Mouse (Mus musculus) cortical plate, adult 2 months (tissue): ENCODE data around the gene Nudt22.

Source experiments
- CTCF ChIP-seq: fragments of 200-500 bp; IDR thresholded peaks from 2 replicates; pipeline ENCODE4 v1.5.1; 2011; ENCODE audit warnings: mild to moderate bottlenecking, control low read depth, low read length; ENCODE audit not compliant: insufficient read depth; ENCODE audit errors: extremely low read depth
- POLR2A ChIP-seq: fragments of 200-500 bp; IDR thresholded peaks from 2 replicates; pipeline ENCODE4 v1.6.1; 2011; ENCODE audit warnings: mild to moderate bottlenecking, low read length, control low read depth; ENCODE audit not compliant: insufficient read depth; ENCODE audit errors: extremely low read depth

DNA sequence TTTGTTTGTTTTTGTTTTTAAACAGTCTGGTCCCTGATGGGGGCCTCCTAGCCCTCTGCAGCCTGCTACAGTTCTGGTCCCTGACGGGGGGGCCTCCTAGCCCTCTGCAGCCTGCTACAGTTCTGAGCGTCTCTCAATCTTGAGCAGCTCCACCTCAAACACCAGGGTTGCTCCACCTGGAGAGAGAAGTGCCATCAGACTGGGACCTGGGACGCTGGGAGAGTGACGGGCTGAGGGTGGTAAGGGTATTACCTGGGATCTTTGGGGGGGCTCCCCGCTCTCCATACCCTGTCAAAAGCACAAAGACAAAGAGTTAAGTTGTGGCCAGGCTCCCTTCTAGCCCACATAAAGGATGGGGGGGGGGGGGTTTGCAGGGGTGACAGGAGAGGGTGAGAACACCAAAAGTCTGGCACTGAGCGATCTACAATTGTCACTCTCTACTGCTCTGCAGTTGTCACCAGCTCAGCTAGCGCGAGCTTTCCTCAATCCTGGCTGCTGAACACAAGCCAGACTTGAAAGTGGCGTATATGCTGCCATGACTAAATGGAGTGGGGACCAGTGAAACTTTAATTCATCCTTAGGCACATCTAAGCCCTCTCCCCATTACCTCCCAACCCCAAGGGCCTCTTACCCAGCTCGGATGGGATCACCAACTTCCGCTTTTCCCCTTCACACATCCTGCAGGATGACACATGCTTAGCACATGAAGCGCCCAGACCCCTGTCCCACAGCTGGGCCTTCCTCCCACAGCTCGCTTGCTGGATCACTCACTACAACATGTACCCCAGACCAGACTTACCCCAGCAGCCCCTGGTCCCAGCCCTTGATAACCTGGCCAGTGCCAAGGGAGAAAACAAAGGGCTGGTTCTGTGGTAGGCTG is 17.9 kb downstream of the Nudt22 start:
- TF ChIP-seq CTCF (no peak), POLR2A (no peak)
